Mouse (Mus musculus): ENCODE results near the gene Plekha6.

GRCm38 (mm10) chr1:133133425-133133824 lies 30.6 kb upstream of the Plekha6 start:
- TF ChIP-seq POLR2A (IDR thresholded peaks at IDR 0.05; ENCODE audit: borderline replicate concordance, control insufficient read depth, low read depth, low read length), result no peak
- no peak for TF ChIP-seq CTCF (IDR thresholded peaks at IDR 0.05; ENCODE audit: control insufficient read depth, insufficient read depth, low read length)
